Mouse (Mus musculus): ENCODE results near the gene Scnm1.

DNA sequence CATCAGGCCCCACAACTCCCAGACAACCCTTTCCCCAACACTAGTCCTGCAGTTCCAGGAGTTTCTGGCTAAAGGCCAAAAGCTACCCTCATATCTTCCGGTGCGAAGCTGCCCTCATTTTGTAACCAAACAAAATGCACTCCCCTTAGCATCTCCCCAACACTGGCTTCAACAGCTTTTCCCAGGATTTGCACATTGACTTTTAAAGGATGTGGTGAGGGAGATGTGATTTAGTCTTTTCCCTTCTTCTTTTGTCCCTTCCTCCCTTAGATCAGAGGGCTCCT is 28.5 kb upstream of the Scnm1 start:
- TF ChIP-seq CTCF (IDR thresholded peaks at IDR 0.05; ENCODE audit: low read depth) (no peak), EP300 (IDR thresholded peaks at IDR 0.05; ENCODE audit: low read depth) (no peak)
